Mouse (Mus musculus) heart, postnatal 0 days (tissue): Measurements from ENCODE around the gene Ktn1. TPM values are rescaled to one million over a fixed set of nuclear protein-coding genes. Genes with fewer than 3 reads are reported as not detected.

Experiments used
- ATAC-seq: fragments of 200-750 bp; cut with Nextera tagmentation; 2 replicates; pipeline ENCODE4 v1.8.0; 2017; ENCODE audit warnings: low read depth, moderate number of reproducible peaks, moderate library complexity; ENCODE audit not compliant: insufficient read depth
- DNase-seq: peaks from one replicate; pipeline ENCODE4 v3.0.0-alpha.2; 2016; ENCODE audit warnings: low spot score
- H3K27ac ChIP-seq: fragments of 300-500 bp; sonication (generic); 2 replicates; pipeline ENCODE4 v1.5.1; 2014; ENCODE audit warnings: low read depth, mild to moderate bottlenecking
- H3K27me3 ChIP-seq: fragments of 300-500 bp; sonication (generic); 2 replicates; pipeline ENCODE4 v1.6.1; 2014; ENCODE audit warnings: low read length, mixed read lengths; ENCODE audit not compliant: control insufficient read depth, insufficient read depth
- H3K36me3 ChIP-seq: fragments of 300-500 bp; sonication (generic); replicated peaks from 2 replicates; pipeline ENCODE4 v1.6.1; 2014; ENCODE audit warnings: low read length, mixed read lengths; ENCODE audit not compliant: control insufficient read depth, insufficient read depth
- H3K4me1 ChIP-seq: fragments of 300-500 bp; sonication (generic); 2 replicates; pipeline ENCODE4 v1.6.1; 2014; ENCODE audit warnings: antibody characterized with exemption; ENCODE audit not compliant: control insufficient read depth, insufficient read depth
- H3K4me2 ChIP-seq: fragments of 300-500 bp; sonication (generic); 2 replicates; pipeline ENCODE4 v1.6.1; 2014; ENCODE audit warnings: low read depth, mild to moderate bottlenecking, low read length, moderate library complexity
- H3K4me3 ChIP-seq: fragments of 300-500 bp; sonication (generic); 2 replicates; pipeline ENCODE4 v1.5.1; 2014; ENCODE audit warnings: low read depth, low read length
- H3K9ac ChIP-seq: fragments of 300-500 bp; sonication (generic); replicated peaks from 2 replicates; pipeline ENCODE4 v1.6.1; 2014; ENCODE audit warnings: low read depth, low read length, mixed read lengths
- H3K9me3 ChIP-seq: fragments of 300-500 bp; sonication (generic); replicated peaks from 2 replicates; pipeline ENCODE4 v1.6.1; 2016; ENCODE audit warnings: low read length; ENCODE audit not compliant: control insufficient read depth
- CTCF ChIP-seq: IDR thresholded peaks from 2 replicates; pipeline ENCODE4 v1.5.1; 2016; ENCODE audit warnings: antibody characterized with exemption, control low read depth, low read depth
- EP300 ChIP-seq: IDR thresholded peaks from 2 replicates; pipeline ENCODE4 v1.6.1; 2016; ENCODE audit warnings: antibody characterized with exemption, low read depth
- WGBS: fragments of 180-500 bp; shearing (Covaris S2); extraction: QIAGEN DNeasy Blood & Tissue Kit; methylation state at CpG from one replicate; pipeline ENCODE4 v1.1.7; 2014; 5-methylcytosine and 5-hydroxymethylcytosine counted together
- polyA plus RNA-seq: library from polyadenylated mRNA; unstranded; fragments of >200 nt; fragmentation: Nextera tagmentation; extraction: Ambion mirVana; gene quantifications from 2 replicates; pipeline ENCODE4 v1.2.1, GENCODE M21; 2015
- total RNA-seq: library from RNA; depleted of rRNA; stranded (reverse); fragments of >200 nt; gene quantifications from 2 replicates; pipeline ENCODE4 v1.2.3, GENCODE M21; 2014; ENCODE audit warnings: low replicate concordance; rRNA removed

The Ktn1 gene
- total and polyA plus RNA-seq, 2 experiments from 2014 or later: 31.7 to 104 TPM

- H3K9me3 ChIP-seq: 0 out of 2 replicates have a peak, but pooled peaks cover 3% of the 10 kb centered on the region
- no peak for DNase-seq
- no peak overlapping the region for H3K27ac ChIP-seq
- no peak overlapping the region for H3K4me3 ChIP-seq
- no peak for TF ChIP-seq EP300
- no peak for TF ChIP-seq CTCF
- H3K4me1 ChIP-seq: no peaks in the 10 kb centered on the region
- no peak overlapping the region for H3K9ac ChIP-seq
- no peaks in the 10 kb centered on the region for H3K36me3 ChIP-seq
- 48% methylated on average over 4 of the region's 4 CpGs for WGBS
- no peaks in the 10 kb centered on the region for H3K27me3 ChIP-seq
- no peak for ATAC-seq
- no peak overlapping the region for H3K4me2 ChIP-seq
These were observed 137.9 kb downstream of the Ktn1 start for GRCm38 (mm10) chr14:47786112-47786511.

Other genes with a start within 250 kb of the Ktn1 start
- 4.1 and 35.1 TPM in 2 replicates for gene Dlgap5, start 230.0 kb upstream of the Ktn1 start, total RNA-seq
- gene Dlgap5, start 230.0 kb upstream of the Ktn1 start, polyA plus RNA-seq: 8.5 and 8.7 TPM in 2 replicates
- gene Fbxo34, start 198.0 kb upstream of the Ktn1 start, total RNA-seq: 9.9 and 11.7 TPM in 2 replicates
- 10.7 and 12.8 TPM in 2 replicates for gene Fbxo34, start 198.0 kb upstream of the Ktn1 start, polyA plus RNA-seq
- 1.3 and 44.1 TPM in 2 replicates for gene Atg14, start 77.8 kb upstream of the Ktn1 start, total RNA-seq
- 10.9 and 11.8 TPM in 2 replicates for gene Atg14, start 77.8 kb upstream of the Ktn1 start, polyA plus RNA-seq